Mouse (Mus musculus) limb, embryonic 14.5 days (tissue): Measurements from ENCODE around the gene Lrrc37a. TPM values are rescaled to one million over a fixed set of nuclear protein-coding genes. Genes with fewer than 3 reads are reported as not detected.

Experiments
- ATAC-seq: fragments of 200-750 bp; cut with Nextera tagmentation; 2 replicates; pipeline ENCODE4 v1.8.0; 2017; ENCODE audit warnings: low read depth, moderate number of reproducible peaks, moderate TSS enrichment; ENCODE audit not compliant: low FRiP score
- DNase-seq: peaks from one replicate; pipeline ENCODE4 v3.0.0-alpha.2; 2015; ENCODE audit warnings: low spot score
- H3K27ac ChIP-seq: fragments of 300-500 bp; sonication (generic); replicated peaks from 2 replicates; pipeline ENCODE4 v1.5.1; 2014; ENCODE audit warnings: low read depth, mild to moderate bottlenecking, low read length, moderate library complexity, mixed read lengths
- H3K27me3 ChIP-seq: fragments of 300-500 bp; sonication (generic); 2 replicates; pipeline ENCODE4 v1.6.1; 2014; ENCODE audit warnings: low read length, mixed read lengths; ENCODE audit not compliant: control insufficient read depth, insufficient read depth
- H3K36me3 ChIP-seq: fragments of 300-500 bp; sonication (generic); 2 replicates; pipeline ENCODE4 v1.6.1; 2014; ENCODE audit warnings: mild to moderate bottlenecking, low read length, moderate library complexity, mixed read lengths; ENCODE audit not compliant: control insufficient read depth, insufficient read depth
- H3K4me1 ChIP-seq: fragments of 300-500 bp; sonication (generic); 2 replicates; pipeline ENCODE4 v1.6.1; 2014; ENCODE audit warnings: antibody characterized with exemption, low read length, mixed read lengths; ENCODE audit not compliant: control insufficient read depth, insufficient read depth
- H3K4me2 ChIP-seq: fragments of 300-500 bp; sonication (generic); replicated peaks from 2 replicates; pipeline ENCODE4 v1.6.1; 2014; ENCODE audit warnings: low read depth, mild to moderate bottlenecking, low read length, moderate library complexity; ENCODE audit not compliant: severe bottlenecking
- H3K4me3 ChIP-seq: fragments of 300-500 bp; sonication (generic); replicated peaks from 2 replicates; pipeline ENCODE4 v1.5.1; 2014; ENCODE audit warnings: low read length
- H3K9ac ChIP-seq: fragments of 300-500 bp; sonication (generic); 2 replicates; pipeline ENCODE4 v1.6.1; 2014; ENCODE audit warnings: mild to moderate bottlenecking, low read depth, low read length, moderate library complexity; ENCODE audit not compliant: severe bottlenecking
- H3K9me3 ChIP-seq: fragments of 300-500 bp; sonication (generic); 2 replicates; pipeline ENCODE4 v1.6.1; 2016; ENCODE audit warnings: low read length; ENCODE audit not compliant: control insufficient read depth
- POLR2A ChIP-seq: fragments of 200-500 bp; IDR thresholded peaks from 2 replicates; pipeline ENCODE4 v1.8.0; 2012; ENCODE audit warnings: inconsistent platforms, mild to moderate bottlenecking, moderate library complexity, borderline replicate concordance; ENCODE audit not compliant: insufficient read depth, insufficient read length; ENCODE audit errors: extremely low read depth
- WGBS: fragments of 180-500 bp; shearing (Covaris S2); extraction: QIAGEN DNeasy Blood & Tissue Kit; methylation state at CpG from one replicate; pipeline ENCODE4 v1.1.7; 2014; 5-methylcytosine and 5-hydroxymethylcytosine counted together
- polyA plus RNA-seq, 2 experiments: library from polyadenylated mRNA; depleted of rRNA in 1 of 2; stranded (reverse) in 1 of 2; unstranded in 1 of 2; fragments of >200 nt; fragmentation: Nextera tagmentation in 1 of 2; extraction: Ambion mirVana in 1 of 2; gene quantifications; 2 replicates each; pipeline versions ENCODE4 v1.2.1 to v1.2.3; 2012 to 2014

Gene Lrrc37a
- polyA plus RNA-seq, 2 experiments = not detected

- Histone ChIP-seq H3K36me3 (no peaks in the 10 kb centered on the region), H3K9me3 (no peaks in the 10 kb centered on the region), H3K27me3 (no peaks in the 10 kb centered on the region), H3K27ac (no peak overlapping the region), H3K4me3 (no peak overlapping the region), H3K4me2 (no peak overlapping the region), H3K9ac (no peak overlapping the region), H3K4me1 (no peaks in the 10 kb centered on the region)
- DNase-seq (no peak), ATAC-seq (no peak)
- no peak for TF ChIP-seq POLR2A
- 93% methylated on average over 3 of the region's 3 CpGs for WGBS
These were observed 60.7 kb downstream of the Lrrc37a start for GRCm38 (mm10) chr11:103443678-103444077.

GRCm38 (mm10) chr11:103436282-103436681 lies 68.1 kb downstream of the Lrrc37a start:
- 89% methylated on average over 5 of the region's 5 CpGs for WGBS
- no peak overlapping the region for H3K4me2 ChIP-seq
- H3K4me1 ChIP-seq = no peaks in the 10 kb centered on the region
- H3K4me3 ChIP-seq = no peak overlapping the region
- H3K9me3 ChIP-seq = no peaks in the 10 kb centered on the region
- no peaks in the 10 kb centered on the region for H3K27me3 ChIP-seq
- ATAC-seq = no peak
- no peak overlapping the region for H3K9ac ChIP-seq
- H3K36me3 ChIP-seq = no peaks in the 10 kb centered on the region
- no peak overlapping the region for H3K27ac ChIP-seq
- no peak for TF ChIP-seq POLR2A
- no peak for DNase-seq

- 17% methylated on average over 5 of the region's 5 CpGs for WGBS
- DNase-seq (no peak), ATAC-seq (no peak)
- Histone ChIP-seq H3K27me3 (no peaks in the 10 kb centered on the region), H3K4me3 (no peak overlapping the region), H3K4me1 (no peaks in the 10 kb centered on the region), H3K27ac (no peak overlapping the region), H3K9ac (no peak overlapping the region), H3K9me3 (no peaks in the 10 kb centered on the region), H3K36me3 (no peaks in the 10 kb centered on the region), H3K4me2 (no peak overlapping the region)
- no peak for TF ChIP-seq POLR2A
These were observed 79.4 kb downstream of the Lrrc37a start for GRCm38 (mm10) chr11:103425031-103425430.

GRCm38 (mm10) chr11:103419667-103420066 lies 84.7 kb downstream of the Lrrc37a start:
- no peak overlapping the region for H3K4me3 ChIP-seq
- H3K36me3 ChIP-seq = no peaks in the 10 kb centered on the region
- DNase-seq (no peak), ATAC-seq (no peak)
- H3K27ac ChIP-seq = no peak overlapping the region
- WGBS = 82% methylated on average over 13 of the region's 13 CpGs
- no peak overlapping the region for H3K9ac ChIP-seq
- TF ChIP-seq POLR2A = no peak
- no peak overlapping the region for H3K4me2 ChIP-seq
- H3K27me3 ChIP-seq = no peaks in the 10 kb centered on the region
- H3K9me3 ChIP-seq = no peaks in the 10 kb centered on the region
- no peaks in the 10 kb centered on the region for H3K4me1 ChIP-seq

- H3K36me3 ChIP-seq = no peaks in the 10 kb centered on the region
- H3K4me1 ChIP-seq = no peaks in the 10 kb centered on the region
- no peak overlapping the region for H3K9ac ChIP-seq
- no peaks in the 10 kb centered on the region for H3K9me3 ChIP-seq
- DNase-seq (no peak), ATAC-seq (no peak)
- 78% methylated on average over 5 of the region's 5 CpGs for WGBS
- H3K4me3 ChIP-seq = no peak overlapping the region
- H3K27ac ChIP-seq = no peak overlapping the region
- TF ChIP-seq POLR2A = no peak
- no peak overlapping the region for H3K4me2 ChIP-seq
- H3K27me3 ChIP-seq = no peaks in the 10 kb centered on the region
These were observed 85.2 kb downstream of the Lrrc37a start for GRCm38 (mm10) chr11:103419226-103419625.

- Histone ChIP-seq H3K9ac (no peak overlapping the region), H3K4me3 (no peak overlapping the region; the same call in 1 of the 2 replicates), H3K4me2 (no peak overlapping the region), H3K4me1 (peaks cover 4% of the 10 kb centered on the region; the same call in 1 of the 2 replicates), H3K27me3 (no peaks in the 10 kb centered on the region), H3K27ac (no peak overlapping the region), H3K36me3 (no peaks in the 10 kb centered on the region), H3K9me3 (no peaks in the 10 kb centered on the region)
- ATAC-seq = no peak
- 87% methylated on average over 1 of the region's 1 CpGs for WGBS
- TF ChIP-seq POLR2A = no peak
- no peak for DNase-seq
These were observed 90.9 kb downstream of the Lrrc37a start for GRCm38 (mm10) chr11:103413516-103413915.
